Mouse (Mus musculus): ENCODE measurements around the gene Ncor2.

DNA sequence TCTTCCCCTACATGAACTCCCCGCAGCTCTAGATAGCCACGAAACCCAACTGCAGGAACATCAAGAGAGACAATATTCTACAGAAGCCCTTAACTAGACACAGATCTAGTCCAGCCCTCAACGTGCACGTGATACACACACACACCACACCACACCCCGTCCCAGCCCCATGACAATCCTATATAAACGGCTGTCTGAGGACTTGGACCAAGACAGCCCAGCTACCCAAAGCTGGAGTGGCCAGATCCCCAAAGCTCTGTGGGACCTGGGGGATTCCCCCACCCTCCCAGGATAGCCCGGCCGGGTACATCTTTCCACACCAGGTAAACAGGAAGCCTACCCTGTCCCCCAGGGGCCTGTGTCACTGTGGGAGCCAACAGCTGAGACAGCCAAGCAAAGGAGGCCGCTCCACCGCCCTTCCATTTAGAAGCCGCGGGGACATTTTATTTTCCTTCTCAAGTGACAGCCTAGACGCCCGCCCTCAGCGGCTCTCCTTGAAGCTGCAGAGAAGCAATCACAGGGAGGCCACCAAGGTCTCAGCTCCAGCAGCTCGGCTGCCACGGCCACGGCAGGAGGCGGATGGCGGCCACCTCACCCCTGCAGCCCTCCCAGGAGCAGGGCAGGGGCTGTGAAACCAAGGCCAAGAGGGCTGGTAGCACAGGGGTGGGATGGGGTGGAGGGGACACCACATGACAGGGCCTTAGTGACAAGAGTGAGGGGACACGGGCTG, 20.6 kb downstream of the Ncor2 start:
- TF ChIP-seq CTCF (conservative IDR thresholded peaks at IDR 0.05; ENCODE audit: low read length) (no peak), POU5F1 (IDR thresholded peaks at IDR 0.05; ENCODE audit: borderline replicate concordance, low read length) (no peak)
